Mouse (Mus musculus): ENCODE data around the gene Noc3l. TPM values are rescaled to one million over a fixed set of nuclear protein-coding genes. Genes with fewer than 3 reads are reported as not detected.

The Noc3l gene
- polyA plus RNA-seq, 1 experiment from 2014 or later, result 10.0 TPM

- 81% methylated on average over 5 of the region's 5 CpGs for WGBS
- TF ChIP-seq CTCF (IDR thresholded peaks at IDR 0.05; ENCODE audit: low read depth), result no peak
- Histone ChIP-seq H3K27me3 (ENCODE audit: insufficient read depth, low read length) (no peaks in the 10 kb centered on the region), H3K9ac (no peak overlapping the region), H3K36me3 (ENCODE audit: insufficient read depth) (peaks cover 79% of the 10 kb centered on the region), H3K9me3 (ENCODE audit: low read depth, low read length) (no peaks in the 10 kb centered on the region), H3K4me1 (ENCODE audit: insufficient read depth) (no peaks in the 10 kb centered on the region), H3K4me3 (ENCODE audit: low read depth, low read length) (no peak overlapping the region), H3K4me2 (no peak overlapping the region), H3K27ac (ENCODE audit: low read depth) (no peak overlapping the region)
- ATAC-seq (ENCODE audit: insufficient read depth) (no peak), DNase-seq (no peak)
Measured at GRCm38 (mm10) chr19:38796546-38796945, 22.5 kb downstream of the Noc3l start.

- Histone ChIP-seq H3K4me3 (ENCODE audit: low read depth, low read length) (no peak overlapping the region), H3K9ac (no peak overlapping the region), H3K36me3 (ENCODE audit: insufficient read depth) (peaks cover 87% of the 10 kb centered on the region), H3K4me1 (ENCODE audit: insufficient read depth) (no peaks in the 10 kb centered on the region), H3K27me3 (ENCODE audit: insufficient read depth, low read length) (no peaks in the 10 kb centered on the region), H3K9me3 (ENCODE audit: low read depth, low read length) (no peaks in the 10 kb centered on the region), H3K27ac (ENCODE audit: low read depth) (no peak overlapping the region), H3K4me2 (no peak overlapping the region)
- ATAC-seq (ENCODE audit: insufficient read depth), result no peak
- 94% methylated on average over 7 of the region's 7 CpGs for WGBS
- TF ChIP-seq CTCF (IDR thresholded peaks at IDR 0.05; ENCODE audit: low read depth), result no peak
- no peak for DNase-seq
Measured at GRCm38 (mm10) chr19:38793563-38794045, 25.4 kb downstream of the Noc3l start.

DNA sequence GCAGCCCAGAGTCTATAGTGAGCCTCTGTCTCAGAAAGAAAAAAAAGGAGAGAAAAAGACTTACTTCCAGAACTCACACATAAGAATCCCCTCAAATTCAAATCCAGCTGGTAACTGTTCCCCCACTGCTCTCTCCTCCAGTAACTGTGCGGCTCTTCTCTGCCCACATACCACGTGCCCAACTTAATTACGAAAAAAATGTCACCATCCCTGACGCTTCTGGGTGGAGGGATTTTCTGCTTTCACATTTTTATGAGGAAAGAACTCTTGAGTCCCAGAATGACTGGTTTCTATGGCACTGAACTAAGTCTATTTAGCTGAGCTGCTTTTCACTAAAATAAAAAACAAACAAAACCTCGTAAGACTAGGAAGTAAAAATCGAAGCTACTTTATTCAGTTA, 31.3 kb downstream of the Noc3l start:
- no peak for TF ChIP-seq CTCF (IDR thresholded peaks at IDR 0.05; ENCODE audit: low read depth)
- peaks cover 44% of the 10 kb centered on the region for H3K36me3 ChIP-seq (ENCODE audit: insufficient read depth)
- H3K4me3 ChIP-seq (ENCODE audit: low read depth, low read length), result no peak overlapping the region
- no peaks in the 10 kb centered on the region for H3K4me1 ChIP-seq (ENCODE audit: insufficient read depth)
- 89% methylated on average over 6 of the region's 6 CpGs for WGBS
- DNase-seq, result no peak
- no peaks in the 10 kb centered on the region for H3K9me3 ChIP-seq (ENCODE audit: low read depth, low read length)
- ATAC-seq (ENCODE audit: insufficient read depth), result no peak
- no peak overlapping the region for H3K27ac ChIP-seq (ENCODE audit: low read depth)
- H3K9ac ChIP-seq, result no peak overlapping the region
- H3K27me3 ChIP-seq (ENCODE audit: insufficient read depth, low read length), result no peaks in the 10 kb centered on the region
- no peak overlapping the region for H3K4me2 ChIP-seq

- H3K4me2 ChIP-seq, result no peak overlapping the region
- no peak overlapping the region for H3K27ac ChIP-seq (ENCODE audit: low read depth)
- peaks cover 10% of the 10 kb centered on the region; the same call in 1 of the 2 replicates for H3K36me3 ChIP-seq (ENCODE audit: insufficient read depth)
- TF ChIP-seq CTCF (IDR thresholded peaks at IDR 0.05; ENCODE audit: low read depth), result no peak
- H3K4me1 ChIP-seq (ENCODE audit: insufficient read depth), result no peaks in the 10 kb centered on the region
- 79% methylated on average over 9 of the region's 9 CpGs for whole genome bisulfite sequencing
- no peak for ATAC-seq (ENCODE audit: insufficient read depth)
- no peaks in the 10 kb centered on the region for H3K27me3 ChIP-seq (ENCODE audit: insufficient read depth, low read length)
- no peaks in the 10 kb centered on the region for H3K9me3 ChIP-seq (ENCODE audit: low read depth, low read length)
- H3K9ac ChIP-seq, result no peak overlapping the region
- no peak for DNase-seq
- H3K4me3 ChIP-seq (ENCODE audit: low read depth, low read length), result no peak overlapping the region
Measured at GRCm38 (mm10) chr19:38783542-38783941, 35.5 kb downstream of the Noc3l start.

- no peaks in the 10 kb centered on the region for H3K36me3 ChIP-seq (ENCODE audit: insufficient read depth)
- ATAC-seq (ENCODE audit: insufficient read depth) (no peak), DNase-seq (peak; percentile 58)
- TF ChIP-seq CTCF (IDR thresholded peaks at IDR 0.05; ENCODE audit: low read depth), result no peak
- no peak overlapping the region for H3K4me3 ChIP-seq (ENCODE audit: low read depth, low read length)
- no peaks in the 10 kb centered on the region for H3K4me1 ChIP-seq (ENCODE audit: insufficient read depth)
- H3K4me2 ChIP-seq, result no peak overlapping the region
- no peaks in the 10 kb centered on the region for H3K9me3 ChIP-seq (ENCODE audit: low read depth, low read length)
- H3K9ac ChIP-seq, result no peak overlapping the region
- 36% methylated on average over 2 of the region's 2 CpGs for WGBS
- no peaks in the 10 kb centered on the region for H3K27me3 ChIP-seq (ENCODE audit: insufficient read depth, low read length)
- H3K27ac ChIP-seq (ENCODE audit: low read depth), result no peak overlapping the region
Measured at GRCm38 (mm10) chr19:38778805-38779204, 40.2 kb downstream of the Noc3l start.

GRCm38 (mm10) chr19:38775548-38775947, 43.5 kb downstream of the Noc3l start:
- DNase-seq (peak; percentile 84), ATAC-seq (ENCODE audit: insufficient read depth) (peak; percentile 41; the same call in 1 of the 2 replicates)
- TF ChIP-seq CTCF (IDR thresholded peaks at IDR 0.05; ENCODE audit: low read depth), result peak; percentile 76
- no peaks in the 10 kb centered on the region for H3K4me1 ChIP-seq (ENCODE audit: insufficient read depth)
- no peak overlapping the region for H3K4me2 ChIP-seq
- no peaks in the 10 kb centered on the region for H3K9me3 ChIP-seq (ENCODE audit: low read depth, low read length)
- no peak overlapping the region for H3K4me3 ChIP-seq (ENCODE audit: low read depth, low read length)
- no peaks in the 10 kb centered on the region for H3K36me3 ChIP-seq (ENCODE audit: insufficient read depth)
- H3K27ac ChIP-seq (ENCODE audit: low read depth), result no peak overlapping the region
- H3K27me3 ChIP-seq (ENCODE audit: insufficient read depth, low read length), result no peaks in the 10 kb centered on the region
- 50% methylated on average over 4 of the region's 4 CpGs for WGBS
- H3K9ac ChIP-seq, result no peak overlapping the region

GRCm38 (mm10) chr19:38766306-38766705, 52.7 kb downstream of the Noc3l start:
- Histone ChIP-seq H3K9ac (no peak overlapping the region), H3K9me3 (ENCODE audit: low read depth, low read length) (no peaks in the 10 kb centered on the region), H3K4me2 (no peak overlapping the region), H3K4me1 (ENCODE audit: insufficient read depth) (no peaks in the 10 kb centered on the region), H3K27ac (ENCODE audit: low read depth) (no peak overlapping the region), H3K4me3 (ENCODE audit: low read depth, low read length) (no peak overlapping the region), H3K27me3 (ENCODE audit: insufficient read depth, low read length) (no peaks in the 10 kb centered on the region), H3K36me3 (ENCODE audit: insufficient read depth) (no peaks in the 10 kb centered on the region)
- no peak for TF ChIP-seq CTCF (IDR thresholded peaks at IDR 0.05; ENCODE audit: low read depth)
- no peak for ATAC-seq (ENCODE audit: insufficient read depth)
- WGBS, result 65% methylated on average over 2 of the region's 2 CpGs
- no peak for DNase-seq

DNA sequence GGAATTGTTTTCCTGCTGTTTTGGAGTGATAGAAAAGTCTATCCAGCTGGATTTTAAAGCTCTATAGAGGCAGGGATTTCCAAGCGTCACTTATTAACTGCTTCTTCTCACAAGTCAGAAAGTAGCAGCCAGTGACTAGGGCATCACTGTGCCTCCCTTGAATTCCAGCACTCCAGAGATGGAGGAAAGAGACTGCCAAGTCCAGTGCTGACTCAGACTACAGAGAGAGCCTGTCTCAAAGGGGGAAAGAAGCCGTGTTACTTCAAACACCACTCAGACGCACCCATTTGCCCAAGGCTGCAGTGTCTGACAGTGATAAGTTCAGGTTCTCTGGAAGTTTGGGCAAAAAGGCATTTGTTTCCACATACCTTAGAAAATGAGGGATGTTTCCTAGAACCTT, 58.6 kb downstream of the Noc3l start:
- H3K27ac ChIP-seq (ENCODE audit: low read depth), result no peak overlapping the region
- ATAC-seq (ENCODE audit: insufficient read depth), result peak; percentile 41; the same call in 1 of the 2 replicates
- H3K27me3 ChIP-seq (ENCODE audit: insufficient read depth, low read length), result no peaks in the 10 kb centered on the region
- H3K4me3 ChIP-seq (ENCODE audit: low read depth, low read length), result no peak overlapping the region
- no peaks in the 10 kb centered on the region for H3K36me3 ChIP-seq (ENCODE audit: insufficient read depth)
- H3K9me3 ChIP-seq (ENCODE audit: low read depth, low read length), result no peaks in the 10 kb centered on the region
- TF ChIP-seq CTCF (IDR thresholded peaks at IDR 0.05; ENCODE audit: low read depth), result no peak
- H3K4me2 ChIP-seq, result no peak overlapping the region
- H3K4me1 ChIP-seq (ENCODE audit: insufficient read depth), result peaks cover 4% of the 10 kb centered on the region; the same call in 1 of the 2 replicates
- no peak overlapping the region for H3K9ac ChIP-seq
- peak; percentile 45 for DNase-seq
- WGBS, result 39% methylated on average over 3 of the region's 3 CpGs

Measured in lung, embryonic 14.5 days (tissue).